Mouse (Mus musculus) heart, postnatal 14 days (tissue): ENCODE measurements around the gene Fli1. TPM values are rescaled to one million over a fixed set of nuclear protein-coding genes. Genes with fewer than 3 reads are reported as not detected.

Experiments used
- DNase-seq, 2 experiments: peaks; one replicate each; pipeline ENCODE4 v3.0.0; 2021 to 2022
- intact Hi-C: fragments of 180-260 bp; cut with DNase I; formaldehyde crosslinking; loops from one replicate; pipeline ENCODE4 v1.15.1; 2025
- total RNA-seq, 2 experiments: library from RNA; stranded (reverse); gene quantifications; 2 replicates each; pipeline ENCODE4 v1.2.3; 2021

Gene Fli1
- total RNA-seq, 2 experiments from 2014 or later = 37.0 to 41.0 TPM

GRCm38 (mm10) chr9:32431061-32431460, 111.6 kb downstream of the Fli1 start:
- no peak for DNase-seq
- intact Hi-C loops = no loop called here

GRCm38 (mm10) chr9:32425321-32425720, 117.3 kb downstream of the Fli1 start:
- intact Hi-C loops = no loop called here

GRCm38 (mm10) chr9:32420711-32421110, 122.0 kb downstream of the Fli1 start:
- intact Hi-C loops = no loop called here
- no peak for DNase-seq

More at GRCm38 (mm10) chr9:32425321-32425720, 117.3 kb downstream of the Fli1 start:
- no peak for DNase-seq

- DNase-seq = no peak
- intact Hi-C loops = no loop called here
Measured at GRCm38 (mm10) chr9:32417466-32418116, 125.1 kb downstream of the Fli1 start.

GRCm38 (mm10) chr9:32415952-32416351, 126.7 kb downstream of the Fli1 start:
- intact Hi-C loops = no loop called here
- no peak for DNase-seq

- DNase-seq = no peak
- intact Hi-C loops = no loop called here
Measured at GRCm38 (mm10) chr9:32414956-32415355, 127.7 kb downstream of the Fli1 start.

GRCm38 (mm10) chr9:32412836-32413580, 129.7 kb downstream of the Fli1 start:
- intact Hi-C loops = no loop called here
- DNase-seq = no peak

- intact Hi-C loops = no loop called here
- no peak for DNase-seq
Measured at GRCm38 (mm10) chr9:32411507-32411906, 131.2 kb downstream of the Fli1 start.

- DNase-seq = peak in 1 of 2 experiments; percentile 46
- intact Hi-C loops = no loop called here
Measured at GRCm38 (mm10) chr9:32410671-32411070, 132.0 kb downstream of the Fli1 start.

GRCm38 (mm10) chr9:32409060-32409961, 133.3 kb downstream of the Fli1 start:
- DNase-seq = peak; percentile 39 to 47
- intact Hi-C loops = loop anchor here (5.0 kb wide), 1 partner anchor 153 kb away; no protein-coding TSS in a partner anchor

- DNase-seq = no peak
- intact Hi-C loops = loop anchor here (5.0 kb wide), 1 partner anchor 154 kb away; no protein-coding TSS in a partner anchor
Measured at GRCm38 (mm10) chr9:32408730-32409059, 134.0 kb downstream of the Fli1 start.

- peak; percentile 61 to 79 for DNase-seq
- intact Hi-C loops = loop anchor here (2.0 to 5.0 kb wide), 4 partner anchors 157 to 841 kb away; no protein-coding TSS in a partner anchor
Measured at GRCm38 (mm10) chr9:32405191-32405925, 137.3 kb downstream of the Fli1 start.

GRCm38 (mm10) chr9:32400662-32401161, 141.9 kb downstream of the Fli1 start:
- peak; percentile 52 to 69 for DNase-seq
- intact Hi-C loops = loop anchor here (5.0 kb wide), 1 partner anchor 682 kb away; no protein-coding TSS in a partner anchor

- DNase-seq = no peak
- intact Hi-C loops = loop anchor here (5.0 kb wide), 1 partner anchor 682 kb away; no protein-coding TSS in a partner anchor
Measured at GRCm38 (mm10) chr9:32400212-32400611, 142.4 kb downstream of the Fli1 start.

- no peak for DNase-seq
- intact Hi-C loops = no loop called here
Measured at GRCm38 (mm10) chr9:32394761-32395161, 147.9 kb downstream of the Fli1 start.

GRCm38 (mm10) chr9:32392716-32393115, 149.9 kb downstream of the Fli1 start:
- intact Hi-C loops = no loop called here
- DNase-seq = no peak

- intact Hi-C loops = no loop called here
- no peak for DNase-seq
Measured at GRCm38 (mm10) chr9:32391701-32392100, 151.0 kb downstream of the Fli1 start.

GRCm38 (mm10) chr9:32391092-32391491, 151.6 kb downstream of the Fli1 start:
- DNase-seq = no peak
- intact Hi-C loops = no loop called here

GRCm38 (mm10) chr9:32388120-32388519, 154.5 kb downstream of the Fli1 start:
- no peak for DNase-seq
- intact Hi-C loops = no loop called here

GRCm38 (mm10) chr9:32384906-32385305, 157.8 kb downstream of the Fli1 start:
- DNase-seq = no peak
- intact Hi-C loops = no loop called here
